Mouse (Mus musculus) hindbrain, postnatal 0 days (tissue): ENCODE results near the gene Slc35f6. TPM values are rescaled to one million over a fixed set of nuclear protein-coding genes. Genes with fewer than 3 reads are reported as not detected.

Source experiments
- ATAC-seq: fragments of 200-750 bp; cut with Nextera tagmentation; 2 replicates; pipeline ENCODE4 v1.8.0; 2017; ENCODE audit warnings: mild to moderate bottlenecking, moderate TSS enrichment, moderate library complexity
- DNase-seq: peaks from one replicate; pipeline ENCODE4 v3.0.0-alpha.2; 2015; ENCODE audit warnings: low spot score
- H3K27ac ChIP-seq: fragments of 300-500 bp; sonication (generic); 2 replicates; pipeline ENCODE4 v1.5.1; 2014; ENCODE audit warnings: mild to moderate bottlenecking
- H3K27me3 ChIP-seq: fragments of 300-500 bp; sonication (generic); 2 replicates; pipeline ENCODE4 v1.6.1; 2014; ENCODE audit warnings: low read length, mixed read lengths; ENCODE audit not compliant: insufficient read depth
- H3K36me3 ChIP-seq: fragments of 300-500 bp; sonication (generic); 2 replicates; pipeline ENCODE4 v1.6.1; 2014; ENCODE audit warnings: low read length, mixed read lengths; ENCODE audit not compliant: insufficient read depth
- H3K4me1 ChIP-seq: fragments of 300-500 bp; sonication (generic); 2 replicates; pipeline ENCODE4 v1.6.1; 2014; ENCODE audit warnings: antibody characterized with exemption, low read length, mixed read lengths; ENCODE audit not compliant: insufficient read depth
- H3K4me2 ChIP-seq: fragments of 300-500 bp; sonication (generic); 2 replicates; pipeline ENCODE4 v1.6.1; 2014; ENCODE audit warnings: low read depth, mild to moderate bottlenecking, low read length, moderate library complexity, mixed read lengths
- H3K4me3 ChIP-seq: fragments of 300-500 bp; sonication (generic); 2 replicates; pipeline ENCODE4 v1.5.1; 2014; ENCODE audit warnings: low read length
- H3K9ac ChIP-seq: fragments of 300-500 bp; sonication (generic); replicated peaks from 2 replicates; pipeline ENCODE4 v1.6.1; 2014; ENCODE audit warnings: mild to moderate bottlenecking, low read length, moderate library complexity, mixed read lengths
- H3K9me3 ChIP-seq: fragments of 300-500 bp; sonication (generic); 2 replicates; pipeline ENCODE4 v1.6.1; 2016; ENCODE audit warnings: low read length, mixed read lengths
- CTCF ChIP-seq: IDR thresholded peaks from 2 replicates; pipeline ENCODE4 v1.5.1; 2016; ENCODE audit warnings: antibody characterized with exemption, control low read depth, low read depth
- WGBS: fragments of 180-500 bp; shearing (Covaris S2); extraction: QIAGEN DNeasy Blood & Tissue Kit; methylation state at CpG from one replicate; pipeline ENCODE4 v1.1.7; 2014; 5-methylcytosine and 5-hydroxymethylcytosine counted together
- polyA plus RNA-seq: library from polyadenylated mRNA; unstranded; fragments of >200 nt; fragmentation: Nextera tagmentation; extraction: Ambion mirVana; gene quantifications from 2 replicates; pipeline ENCODE4 v1.2.1, GENCODE M21; 2015
- total RNA-seq: library from RNA; depleted of rRNA; stranded (reverse); fragments of >200 nt; gene quantifications from 2 replicates; pipeline ENCODE4 v1.2.3, GENCODE M21; 2014

The Slc35f6 gene
- total and polyA plus RNA-seq, 2 experiments from 2014 or later = 29.6 to 95.8 TPM

DNA sequence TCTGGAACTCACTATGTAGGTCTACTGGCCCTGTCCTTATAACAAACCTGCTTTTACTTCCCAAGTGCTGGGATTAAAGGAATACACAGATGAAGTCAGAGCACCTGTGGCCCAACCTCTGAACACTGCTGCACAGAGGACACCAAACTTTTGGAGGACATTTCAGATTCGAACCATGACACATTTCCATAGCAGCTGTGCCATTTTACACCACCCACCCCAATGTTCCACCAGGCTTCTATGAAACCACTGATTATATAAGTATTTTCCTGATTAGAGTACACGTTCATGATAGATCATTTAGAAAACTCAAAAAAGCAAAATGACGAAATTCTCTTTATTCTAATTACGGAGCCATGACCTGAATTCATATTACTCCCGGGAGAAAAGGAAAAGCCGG, 18.2 kb downstream of the Slc35f6 start:
- 55% methylated on average over 6 of the region's 6 CpGs for WGBS
- Histone ChIP-seq H3K9ac (peak overlapping the region; percentile 42; the same call in 1 of the 2 replicates), H3K36me3 (no peaks in the 10 kb centered on the region), H3K4me3 (peak overlapping the region; percentile 85), H3K4me1 (0 out of 2 replicates have a peak, but pooled peaks cover 3% of the 10 kb centered on the region), H3K9me3 (no peaks in the 10 kb centered on the region), H3K4me2 (peak overlapping the region; percentile 97), H3K27me3 (no peaks in the 10 kb centered on the region), H3K27ac (peak overlapping the region; percentile 49; the same call in 1 of the 2 replicates)
- no peak for TF ChIP-seq CTCF
- ATAC-seq (no peak), DNase-seq (no peak)

DNA sequence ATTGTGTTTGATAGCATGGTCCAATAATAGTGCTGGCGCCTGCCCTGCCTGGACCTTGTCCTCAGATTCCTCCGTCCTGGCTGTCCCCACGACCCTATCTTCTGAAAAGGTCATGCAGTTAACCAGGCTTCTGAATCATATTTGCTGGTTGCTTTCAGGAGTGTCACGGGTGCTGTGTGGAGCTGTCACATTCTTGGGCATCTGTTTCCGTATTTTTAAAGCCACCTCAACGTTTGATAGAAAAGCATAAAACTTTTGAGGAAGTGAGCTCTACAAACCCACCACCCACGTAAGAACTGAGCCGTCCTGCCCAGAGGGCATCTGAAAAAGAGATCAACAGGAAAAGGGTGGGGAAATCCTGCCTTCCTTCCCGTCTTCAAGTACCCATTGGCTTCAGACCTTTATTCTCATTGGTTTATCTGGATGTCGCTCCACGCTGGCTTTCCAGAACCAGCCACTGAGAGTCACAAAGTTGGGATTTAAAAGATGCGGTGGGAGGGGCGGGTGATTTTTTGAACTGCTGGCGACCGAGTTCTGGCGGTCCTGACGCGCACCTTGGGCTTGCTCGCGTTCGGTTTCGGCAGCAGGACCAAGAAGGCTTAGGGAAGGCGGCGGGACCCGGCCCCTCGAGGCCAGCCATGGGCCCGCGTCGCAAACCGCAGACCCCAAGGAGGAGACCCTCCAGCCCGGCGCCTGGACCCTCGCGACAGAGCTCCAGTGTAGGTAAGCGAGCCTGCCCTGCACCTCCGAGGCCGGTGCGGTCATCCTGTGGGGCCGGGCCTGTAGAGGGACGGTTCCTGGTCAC, 18.9 kb downstream of the Slc35f6 start, which contains the start of gene Cenpa:
Gene Cenpa (plus strand): TSS at position 387 of the 805 bp plus-strand sequence.
- H3K27ac ChIP-seq = peak within 1 kb of the TSS; percentile 49
- H3K4me3 ChIP-seq = peak within 1 kb of the TSS; percentile 85
- peak; percentile 95 for DNase-seq
- WGBS = under 1% methylated on average over 40 of the region's 40 CpGs
- TF ChIP-seq CTCF = no peak
- H3K36me3 ChIP-seq = no peaks in the 10 kb centered on the region
- ATAC-seq = peak; percentile 97
- no peaks in the 10 kb centered on the region for H3K9me3 ChIP-seq
- H3K9ac ChIP-seq = peak within 1 kb of the TSS; percentile 56
- H3K4me2 ChIP-seq = peak within 1 kb of the TSS; percentile 97
- H3K4me1 ChIP-seq = 0 out of 2 replicates have a peak, but pooled peaks cover 3% of the 10 kb centered on the region
- H3K27me3 ChIP-seq = no peaks in the 10 kb centered on the region

DNA sequence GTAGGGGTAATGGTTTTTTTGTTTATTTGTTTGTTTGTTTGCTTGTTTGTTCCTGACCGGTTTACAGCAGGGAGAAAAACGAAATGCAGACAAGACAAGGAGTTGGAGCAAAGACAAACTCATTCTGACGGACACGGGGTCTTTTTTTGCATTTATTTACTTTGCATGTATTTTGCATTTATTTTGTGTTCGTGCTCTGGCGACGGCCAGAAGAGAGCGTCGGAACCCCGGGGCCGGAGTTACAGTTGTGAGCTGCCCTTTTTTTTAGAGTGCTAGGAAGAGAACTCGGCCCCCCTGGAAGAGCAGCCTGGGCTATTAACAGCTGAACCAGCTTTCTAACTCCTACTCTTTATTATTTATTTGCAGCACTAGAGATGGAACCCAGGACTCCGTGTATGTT, 19.5 kb downstream of the Slc35f6 start:
- WGBS = under 1% methylated on average over 13 of the region's 13 CpGs
- Histone ChIP-seq H3K4me1 (0 out of 2 replicates have a peak, but pooled peaks cover 3% of the 10 kb centered on the region), H3K9ac (peak overlapping the region; percentile 56), H3K4me2 (peak overlapping the region; percentile 97), H3K27ac (no peak overlapping the region), H3K4me3 (peak overlapping the region; percentile 85), H3K27me3 (no peaks in the 10 kb centered on the region), H3K9me3 (no peaks in the 10 kb centered on the region), H3K36me3 (no peaks in the 10 kb centered on the region)
- ATAC-seq (no peak), DNase-seq (no peak)
- no peak for TF ChIP-seq CTCF

DNA sequence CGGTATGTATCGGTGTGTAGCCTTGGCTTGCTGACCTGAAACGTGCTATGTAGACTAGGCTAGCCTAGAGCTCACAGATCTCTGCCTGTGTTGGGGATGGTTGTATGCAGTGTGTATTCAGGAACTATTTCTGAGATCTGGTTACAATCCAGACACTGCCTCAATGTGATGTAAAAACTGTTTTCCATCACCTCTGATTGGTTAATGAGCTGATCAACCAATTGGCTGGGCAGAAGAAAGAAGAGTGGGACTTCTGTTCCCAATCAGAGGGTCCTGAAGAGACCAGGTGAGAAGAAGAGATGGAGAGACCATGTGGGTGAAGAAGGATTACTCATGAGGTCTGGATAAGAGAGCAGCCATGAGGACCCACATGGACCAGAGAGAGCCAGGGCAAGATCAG, 20.0 kb downstream of the Slc35f6 start:
- 9% methylated on average over 3 of the region's 3 CpGs for WGBS
- no peaks in the 10 kb centered on the region for H3K27me3 ChIP-seq
- 0 out of 2 replicates have a peak, but pooled peaks cover 3% of the 10 kb centered on the region for H3K4me1 ChIP-seq
- no peak overlapping the region for H3K27ac ChIP-seq
- no peaks in the 10 kb centered on the region for H3K9me3 ChIP-seq
- peak overlapping the region; percentile 97 for H3K4me2 ChIP-seq
- ATAC-seq (no peak), DNase-seq (no peak)
- no peak overlapping the region for H3K9ac ChIP-seq
- no peaks in the 10 kb centered on the region for H3K36me3 ChIP-seq
- H3K4me3 ChIP-seq = peak overlapping the region; percentile 85
- no peak for TF ChIP-seq CTCF

DNA sequence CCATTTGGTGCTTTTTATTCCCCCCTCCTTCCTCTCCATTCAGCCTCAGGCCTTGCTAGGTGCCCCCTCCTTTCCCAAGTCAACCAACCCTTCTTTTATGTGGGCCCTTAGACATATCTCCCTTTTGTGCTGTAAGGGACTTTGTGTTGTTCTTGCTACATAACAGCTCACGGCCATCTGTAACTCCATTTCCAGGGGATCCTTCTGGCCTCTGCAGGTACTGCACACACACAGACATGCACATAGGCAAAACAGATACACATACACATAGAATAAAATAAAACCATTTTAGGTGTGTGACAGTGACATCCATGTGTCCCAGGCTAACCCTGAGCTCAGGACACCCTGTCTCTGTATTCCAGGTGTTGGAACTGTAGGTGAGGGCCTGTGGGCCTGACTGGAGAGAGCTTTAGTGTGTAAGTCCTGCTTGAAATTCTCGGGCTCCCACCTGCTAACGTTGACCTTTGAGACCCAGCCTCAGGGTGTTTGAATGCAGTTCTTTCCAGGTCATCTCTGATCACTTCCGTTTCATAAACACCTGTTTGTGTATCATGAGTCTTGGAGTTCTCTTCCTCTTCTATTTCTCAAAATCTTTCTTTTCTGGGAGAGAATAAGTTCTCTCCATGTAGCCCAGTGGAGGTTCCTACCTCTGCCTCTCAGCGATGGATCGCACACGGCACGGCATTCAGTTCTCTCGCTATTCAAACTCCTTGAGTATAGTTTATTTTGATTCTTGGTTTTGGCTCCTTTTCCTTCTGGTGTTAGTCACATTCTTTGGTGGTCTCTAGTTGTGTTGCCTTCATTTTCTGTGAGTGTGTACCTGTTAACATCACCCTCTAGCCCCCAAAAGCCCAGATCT, 21.1 kb downstream of the Slc35f6 start:
- no peak for TF ChIP-seq CTCF
- DNase-seq (no peak), ATAC-seq (no peak)
- no peak overlapping the region for H3K9ac ChIP-seq
- H3K27ac ChIP-seq = no peak overlapping the region
- H3K9me3 ChIP-seq = no peaks in the 10 kb centered on the region
- WGBS = 93% methylated on average over 9 of the region's 9 CpGs
- H3K4me2 ChIP-seq = 0 out of 2 replicates have a peak overlapping the region, but pooled peaks have one; percentile 2
- H3K36me3 ChIP-seq = no peaks in the 10 kb centered on the region
- no peaks in the 10 kb centered on the region for H3K27me3 ChIP-seq
- H3K4me1 ChIP-seq = 0 out of 2 replicates have a peak, but pooled peaks cover 3% of the 10 kb centered on the region
- H3K4me3 ChIP-seq = no peak overlapping the region

DNA sequence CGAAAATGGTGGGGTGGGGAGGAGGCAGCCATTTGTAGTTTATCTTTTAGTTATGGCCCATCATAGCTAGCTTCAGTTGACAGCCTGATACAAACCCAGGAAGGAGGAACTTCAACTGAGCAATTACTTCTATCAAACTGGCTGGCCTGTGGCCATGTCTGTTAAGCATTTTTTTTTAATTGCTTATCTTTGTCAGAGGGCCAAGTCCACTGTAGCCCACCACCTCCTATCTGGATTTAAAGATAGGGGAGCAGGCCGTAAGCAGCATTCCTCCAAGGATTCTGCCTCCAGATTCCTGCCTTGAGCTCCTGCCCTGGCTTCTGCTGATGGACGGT, 21.7 kb downstream of the Slc35f6 start:
- H3K9me3 ChIP-seq = no peaks in the 10 kb centered on the region
- H3K4me3 ChIP-seq = no peak overlapping the region
- H3K4me1 ChIP-seq = 0 out of 2 replicates have a peak, but pooled peaks cover 3% of the 10 kb centered on the region
- no peak overlapping the region for H3K9ac ChIP-seq
- 90% methylated on average over 3 of the region's 3 CpGs for WGBS
- H3K36me3 ChIP-seq = no peaks in the 10 kb centered on the region
- DNase-seq (no peak), ATAC-seq (no peak)
- no peaks in the 10 kb centered on the region for H3K27me3 ChIP-seq
- H3K4me2 ChIP-seq = no peak overlapping the region
- TF ChIP-seq CTCF = no peak
- no peak overlapping the region for H3K27ac ChIP-seq
